Mouse (Mus musculus): ENCODE measurements around the gene Taf9.

Gene Taf9

DNA sequence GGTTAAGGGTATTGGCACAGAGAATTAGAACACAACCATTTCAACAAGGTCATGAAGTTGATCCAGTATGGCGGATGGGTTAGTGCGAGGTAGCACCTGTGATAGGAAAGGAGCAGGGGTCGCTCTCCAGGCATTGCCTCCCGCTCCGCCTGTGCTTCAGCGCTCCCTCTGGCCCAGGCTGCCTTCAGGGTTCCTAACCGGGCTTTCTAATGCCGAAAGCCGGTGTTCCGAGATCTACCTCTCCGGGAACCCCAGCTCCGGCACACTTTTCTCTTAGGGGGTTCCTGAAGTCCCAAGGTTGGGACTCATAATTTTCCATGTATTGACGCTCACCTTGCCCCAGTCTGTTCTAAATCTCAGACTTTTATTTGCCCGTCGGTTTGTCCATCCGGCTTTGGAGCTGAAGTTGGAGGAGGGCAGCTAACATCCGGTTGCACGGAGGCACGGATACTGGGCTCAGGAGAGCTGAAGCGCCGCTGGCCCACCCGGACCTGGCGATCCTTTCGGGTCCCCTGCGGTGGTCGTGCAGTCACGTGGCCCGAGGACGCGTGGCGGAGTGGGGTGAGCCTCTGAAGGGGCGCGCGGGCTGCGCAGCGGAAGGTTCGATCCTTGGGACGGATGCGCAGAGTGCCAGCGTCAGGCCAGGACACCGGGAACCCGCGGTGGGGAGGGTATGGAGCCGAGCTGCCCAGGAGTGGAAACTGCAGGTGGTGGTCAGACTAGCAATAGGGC is 18.1 kb downstream of the Taf9 start, which contains the start of gene Ccdc125:
Gene Ccdc125, plus strand, starts transcription at position 427 of the 732 bp plus-strand sequence.
- peak; percentile 59 for DNase-seq (ENCODE audit: low spot score)

- DNase-seq (ENCODE audit: low spot score) = no peak
These were observed 18.9 kb downstream of the Taf9 start for GRCm38 (mm10) chr13:100670181-100670741.

DNA sequence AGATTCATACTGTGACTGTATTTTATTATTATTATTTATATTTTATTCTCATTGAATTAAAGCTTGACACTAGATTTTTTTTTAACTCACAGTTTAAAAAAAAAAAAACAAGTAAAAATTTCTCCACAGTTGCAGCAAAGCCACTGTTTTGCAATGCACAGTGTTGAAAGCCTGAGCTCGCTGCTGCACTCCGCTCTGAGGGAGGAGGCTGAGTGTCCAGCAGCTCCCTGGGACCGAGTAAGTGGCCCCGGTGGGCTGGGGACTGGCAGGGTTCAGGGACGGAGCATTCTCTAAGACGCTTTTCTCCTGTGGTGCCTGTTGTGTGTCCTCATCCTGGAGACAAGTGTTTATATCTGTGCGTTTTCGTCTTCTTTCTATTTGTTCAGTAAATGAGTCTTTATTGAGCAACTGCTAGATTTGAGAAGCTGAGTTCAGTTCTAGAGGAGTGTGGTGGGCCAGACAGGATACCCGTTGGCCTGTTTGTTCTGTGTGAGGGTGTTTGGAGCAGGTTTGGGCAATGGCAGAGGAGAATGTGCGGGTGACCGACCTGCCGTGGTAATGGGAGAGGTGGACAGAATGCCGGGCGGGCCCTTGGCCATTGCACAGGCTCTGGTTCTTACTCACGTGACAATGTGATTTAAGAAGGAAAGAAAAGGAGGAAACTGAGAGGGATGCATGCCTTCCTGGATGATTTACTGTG is 24.7 kb downstream of the Taf9 start:
- DNase-seq (ENCODE audit: low spot score) = no peak

GRCm38 (mm10) chr13:100681615-100682014 is 30.2 kb downstream of the Taf9 start:
- no peak for DNase-seq (ENCODE audit: low spot score)

GRCm38 (mm10) chr13:100682837-100683236 is 31.5 kb downstream of the Taf9 start:
- DNase-seq (ENCODE audit: low spot score) = no peak

- no peak for DNase-seq (ENCODE audit: low spot score)
These were observed 33.0 kb downstream of the Taf9 start for GRCm38 (mm10) chr13:100684355-100684754.

DNA sequence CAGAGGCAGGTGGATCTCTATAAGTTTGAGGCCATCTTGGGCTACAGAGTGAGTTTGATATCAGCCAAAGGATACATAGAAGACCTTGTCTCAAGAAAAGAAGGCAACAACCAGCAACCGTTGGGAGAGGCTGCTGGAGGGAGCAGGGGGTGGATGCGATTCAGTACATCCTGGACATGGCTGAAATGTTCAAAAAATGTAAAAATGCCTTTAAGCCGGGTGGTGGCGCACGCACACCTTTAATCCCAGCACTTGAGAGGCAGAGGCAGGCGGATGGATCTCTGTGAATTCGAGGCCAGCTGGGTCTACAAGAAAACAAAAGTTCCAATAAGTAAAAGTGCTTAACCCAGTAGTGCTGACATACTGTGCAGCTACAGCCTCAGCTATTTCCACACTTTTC is 36.1 kb downstream of the Taf9 start:
- no peak for DNase-seq (ENCODE audit: low spot score)

DNA sequence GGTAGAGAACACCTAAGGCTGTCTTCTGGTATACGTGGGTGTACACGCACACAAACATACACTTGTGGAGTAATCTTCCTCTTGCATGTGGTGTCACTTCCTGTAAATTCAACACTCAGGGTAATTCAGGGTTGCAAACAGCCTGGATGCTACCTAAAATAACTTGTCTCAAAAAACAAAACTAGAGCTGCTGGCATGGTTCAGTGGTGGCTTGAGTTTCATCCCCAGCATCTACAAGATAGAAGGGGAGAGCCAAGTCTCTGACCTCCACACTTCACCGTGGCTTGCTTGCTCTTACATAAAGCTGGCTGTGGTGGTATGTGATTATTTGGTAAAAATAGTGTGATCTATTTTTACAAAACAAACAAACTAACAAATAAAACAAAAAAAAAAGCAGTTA is 46.2 kb downstream of the Taf9 start:
- no peak for DNase-seq (ENCODE audit: low spot score)

GRCm38 (mm10) chr13:100698866-100699265 is 47.5 kb downstream of the Taf9 start:
- no peak for DNase-seq (ENCODE audit: low spot score)

GRCm38 (mm10) chr13:100703468-100703867 is 52.1 kb downstream of the Taf9 start:
- DNase-seq (ENCODE audit: low spot score) = no peak
